Mouse (Mus musculus) layer of hippocampus, adult 18-20 months (tissue): ENCODE measurements at regions not wholly inside any gene's neighbourhood (a gene's known extent, or its start where the extent isn't known, plus 50 kb on each side); places are given as distances from the start of the nearest gene placed in this dataset.
A peak's percentile ranks its signal among the peaks of the same experiment; 100 is the strongest.

Source experiments
- DNase-seq, 2 experiments: peaks; one replicate each; pipeline ENCODE4 v3.0.0; 2022; ENCODE audit warnings: low spot score in 2 of 2

DNA sequence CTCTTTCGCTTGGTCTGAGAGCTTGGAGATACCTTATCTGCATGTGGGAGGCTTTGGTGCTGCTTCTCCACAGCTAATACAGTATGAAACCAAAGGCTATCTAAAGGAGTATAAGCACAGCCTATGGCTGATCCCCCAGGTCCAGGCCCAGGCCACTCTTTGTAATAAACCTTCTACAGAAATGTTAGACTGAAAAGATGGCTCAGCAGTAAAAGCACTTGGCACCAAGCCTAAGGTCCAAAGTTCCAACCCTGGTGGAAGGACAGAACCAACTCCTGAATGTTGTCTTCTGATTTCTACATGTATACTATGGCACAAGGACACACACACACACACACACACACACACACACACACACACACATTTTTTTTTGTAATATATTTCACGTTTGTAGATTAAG lies 1397.2 kb upstream of the Cntnap5a start:
- DNase-seq: no peak

DNA sequence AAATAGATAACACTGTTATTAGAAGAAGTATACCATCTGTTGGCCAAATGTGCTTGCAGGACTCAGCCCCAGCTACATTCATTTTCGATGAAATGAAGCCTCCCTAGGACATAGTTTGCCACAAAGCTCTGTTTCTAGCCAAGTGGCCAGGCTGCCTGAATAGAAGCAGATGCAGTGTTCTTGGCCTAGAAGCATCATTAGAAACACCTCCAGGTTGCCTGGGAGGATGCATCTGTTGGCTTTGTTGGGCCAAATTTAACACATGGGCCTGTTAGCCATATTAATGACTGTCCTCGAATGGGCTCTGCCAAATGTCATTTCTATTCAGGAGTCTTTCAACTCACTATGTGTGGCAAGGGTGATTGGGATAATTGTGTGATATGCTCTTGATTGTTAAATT lies 1354.0 kb upstream of the Cntnap5a start:
- peak; percentile 80 to 92 for DNase-seq

DNA sequence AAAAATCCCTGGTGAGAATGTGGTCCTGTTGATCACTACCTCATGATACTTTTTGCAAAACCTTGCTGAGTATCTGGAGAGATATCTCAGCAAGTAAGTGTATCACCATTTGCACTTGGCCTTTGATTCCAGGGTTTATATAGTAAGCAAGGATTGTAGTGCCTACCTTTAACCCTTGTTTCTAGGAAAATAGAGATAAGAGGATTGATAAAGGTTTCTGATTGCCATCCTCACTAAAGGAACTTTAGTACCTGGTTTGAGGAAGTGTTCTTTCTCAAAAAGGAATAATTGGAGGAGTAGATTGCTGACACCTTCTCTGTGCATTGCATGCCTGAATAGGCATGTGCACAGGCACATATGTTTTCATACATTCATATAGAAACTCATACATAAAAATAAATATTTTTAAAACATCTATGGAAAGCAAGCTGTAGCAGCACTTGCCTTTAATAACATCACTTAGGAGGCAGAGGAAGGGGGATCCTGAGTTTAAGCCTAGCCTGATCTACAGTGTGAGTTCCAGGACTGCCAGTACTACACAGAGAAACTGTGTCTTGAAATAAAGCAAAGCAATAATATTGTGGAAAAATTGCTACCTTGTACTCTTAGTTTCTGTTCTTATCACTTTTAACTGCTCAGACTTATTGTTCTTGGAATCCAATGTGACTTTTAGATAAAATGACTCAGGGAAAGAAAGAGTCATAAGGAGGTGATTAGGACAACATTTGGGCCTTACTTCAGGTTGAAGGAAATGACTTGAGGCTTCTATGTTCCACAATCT lies 1326.2 kb upstream of the Cntnap5a start:
- DNase-seq: no peak

DNA sequence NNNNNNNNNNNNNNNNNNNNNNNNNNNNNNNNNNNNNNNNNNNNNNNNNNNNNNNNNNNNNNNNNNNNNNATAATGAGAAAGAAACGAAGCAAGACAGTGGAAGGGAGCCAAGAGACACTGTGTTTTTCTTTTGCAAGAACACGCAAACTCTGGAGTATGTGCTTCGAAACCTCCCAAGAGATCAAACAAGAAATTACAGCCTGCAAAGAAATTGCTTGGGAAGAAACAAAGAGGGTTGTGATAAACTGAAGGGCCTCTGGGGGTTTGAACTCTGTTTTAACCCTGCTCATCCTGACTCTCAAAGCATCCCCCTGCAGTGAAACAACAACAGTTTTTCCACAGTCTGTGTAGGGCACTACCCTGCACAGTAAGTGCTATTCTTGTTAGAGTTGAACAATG lies 1292.5 kb upstream of the Cntnap5a start:
- DNase-seq: no peak
